Mouse (Mus musculus) liver, postnatal 0 days (tissue): Measurements from ENCODE around the gene Pakap. TPM values are rescaled to one million over a fixed set of nuclear protein-coding genes. Genes with fewer than 3 reads are reported as not detected.

Experiments used
- ATAC-seq: fragments of 200-750 bp; cut with Nextera tagmentation; 2 replicates; pipeline ENCODE4 v1.8.0; 2017; ENCODE audit warnings: mild to moderate bottlenecking, moderate library complexity
- DNase-seq: peaks from one replicate; pipeline ENCODE4 v3.0.0-alpha.2; 2016
- H3K27ac ChIP-seq: fragments of 300-500 bp; sonication (generic); 2 replicates; pipeline ENCODE4 v1.5.1; 2014; ENCODE audit warnings: antibody characterized with exemption, moderate library complexity, mild to moderate bottlenecking, low read depth
- H3K27me3 ChIP-seq: fragments of 300-500 bp; sonication (generic); 2 replicates; pipeline ENCODE4 v1.6.1; 2014; ENCODE audit warnings: low read length, control low read depth, mixed read lengths; ENCODE audit not compliant: insufficient read depth
- H3K36me3 ChIP-seq: fragments of 300-500 bp; sonication (generic); replicated peaks from 2 replicates; pipeline ENCODE4 v1.6.1; 2014; ENCODE audit warnings: mild to moderate bottlenecking, control low read depth, low read length, moderate library complexity, mixed read lengths; ENCODE audit not compliant: insufficient read depth
- H3K4me1 ChIP-seq: fragments of 300-500 bp; sonication (generic); 2 replicates; pipeline ENCODE4 v1.6.1; 2014; ENCODE audit warnings: antibody characterized with exemption, mild to moderate bottlenecking, control low read depth; ENCODE audit not compliant: insufficient read depth
- H3K4me2 ChIP-seq: fragments of 300-500 bp; sonication (generic); 2 replicates; pipeline ENCODE4 v1.6.1; 2014; ENCODE audit warnings: low read depth, mild to moderate bottlenecking, low read length, moderate library complexity, mixed read lengths
- H3K4me3 ChIP-seq: fragments of 300-500 bp; sonication (generic); 2 replicates; pipeline ENCODE4 v1.5.1; 2014; ENCODE audit warnings: low read depth, low read length
- H3K9ac ChIP-seq: fragments of 300-500 bp; sonication (generic); replicated peaks from 2 replicates; pipeline ENCODE4 v1.6.1; 2014; ENCODE audit warnings: mild to moderate bottlenecking, moderate library complexity
- H3K9me3 ChIP-seq: fragments of 300-500 bp; sonication (generic); 2 replicates; pipeline ENCODE4 v1.6.1; 2016; ENCODE audit warnings: mild to moderate bottlenecking, control low read depth, low read length, mixed read lengths
- CTCF ChIP-seq: sonication (generic); IDR thresholded peaks from 2 replicates; pipeline ENCODE4 v1.5.1; 2016; ENCODE audit warnings: antibody characterized with exemption, low read depth
- EP300 ChIP-seq: IDR thresholded peaks from 2 replicates; pipeline ENCODE4 v1.6.1; 2016; ENCODE audit warnings: antibody characterized with exemption, low read depth, mild to moderate bottlenecking
- WGBS: fragments of 180-500 bp; shearing (Covaris S2); extraction: QIAGEN DNeasy Blood & Tissue Kit; methylation state at CpG from one replicate; pipeline ENCODE4 v1.1.7; 2014; ENCODE audit not compliant: insufficient replicate concordance; 5-methylcytosine and 5-hydroxymethylcytosine counted together
- polyA plus RNA-seq: library from polyadenylated mRNA; unstranded; fragments of >200 nt; fragmentation: Nextera tagmentation; extraction: Ambion mirVana; gene quantifications from 2 replicates; pipeline ENCODE4 v1.2.1, GENCODE M21; 2015

Gene Pakap
- polyA plus RNA-seq, 1 experiment from 2014 or later, result 0.79 TPM

- TF ChIP-seq CTCF (0 out of 2 replicates have a peak, but pooled peaks have one; percentile 17), EP300 (no peak)
Observed at GRCm38 (mm10) chr4:57914193-57915190, 346.5 kb downstream of the Pakap start.

GRCm38 (mm10) chr4:57915216-57915965 is 347.4 kb downstream of the Pakap start:
- WGBS, result 27% methylated on average over 17 of the region's 17 CpGs

More at GRCm38 (mm10) chr4:57914193-57915190, 346.5 kb downstream of the Pakap start:
- H3K9me3 ChIP-seq, result no peaks in the 10 kb centered on the region
- DNase-seq, result no peak
- peaks cover 7% of the 10 kb centered on the region for H3K4me1 ChIP-seq
- H3K36me3 ChIP-seq, result no peaks in the 10 kb centered on the region
- WGBS, result 59% methylated on average over 9 of the region's 10 CpGs
- H3K9ac ChIP-seq, result no peak overlapping the region
- no peaks in the 10 kb centered on the region for H3K27me3 ChIP-seq
- 0 out of 2 replicates have a peak overlapping the region, but pooled peaks have one; percentile 38 for H3K4me3 ChIP-seq
- H3K4me2 ChIP-seq, result peak overlapping the region; percentile 60; the same call in 1 of the 2 replicates
- no peak overlapping the region for H3K27ac ChIP-seq
- ATAC-seq, result no peak

GRCm38 (mm10) chr4:57916201-57916661 is 348.3 kb downstream of the Pakap start, which contains the start of gene D630039A03Rik:
Gene D630039A03Rik, minus strand, starts transcription at chr4:57916297.
- peak; percentile 41 for DNase-seq
- H3K4me3 ChIP-seq, result peak within 1 kb of the TSS; percentile 38
- H3K4me1 ChIP-seq, result peaks cover 7% of the 10 kb centered on the region
- H3K9me3 ChIP-seq, result no peaks in the 10 kb centered on the region
- H3K9ac ChIP-seq, result 0 out of 2 replicates have a peak within 1 kb of the TSS, but pooled peaks have one; percentile 44
- 19% methylated on average over 9 of the region's 9 CpGs for WGBS
- H3K4me2 ChIP-seq, result peak within 1 kb of the TSS; percentile 60
- no peaks in the 10 kb centered on the region for H3K36me3 ChIP-seq
- TF ChIP-seq EP300 (no peak), CTCF (no peak)
- H3K27me3 ChIP-seq, result no peaks in the 10 kb centered on the region
- peak; percentile 43; the same call in 1 of the 2 replicates for ATAC-seq
- no peak within 1 kb of the TSS for H3K27ac ChIP-seq

More at GRCm38 (mm10) chr4:57915216-57915965, 347.4 kb downstream of the Pakap start:
- Histone ChIP-seq H3K4me2 (peak overlapping the region; percentile 60), H3K27ac (no peak overlapping the region), H3K4me1 (peaks cover 7% of the 10 kb centered on the region), H3K36me3 (no peaks in the 10 kb centered on the region), H3K4me3 (peak overlapping the region; percentile 38), H3K9ac (0 out of 2 replicates have a peak overlapping the region, but pooled peaks have one; percentile 44), H3K9me3 (no peaks in the 10 kb centered on the region), H3K27me3 (no peaks in the 10 kb centered on the region)
- ATAC-seq (no peak), DNase-seq (no peak)
- TF ChIP-seq CTCF, result no peak
- TF ChIP-seq EP300, result no peak

- 58% methylated on average over 4 of the region's 4 CpGs for WGBS
- Histone ChIP-seq H3K9me3 (no peaks in the 10 kb centered on the region), H3K27me3 (no peaks in the 10 kb centered on the region), H3K4me2 (peak overlapping the region; percentile 60), H3K36me3 (no peaks in the 10 kb centered on the region), H3K27ac (no peak overlapping the region), H3K4me3 (no peak overlapping the region), H3K4me1 (peaks cover 7% of the 10 kb centered on the region), H3K9ac (no peak overlapping the region)
- no peak for DNase-seq
- TF ChIP-seq EP300 (no peak), CTCF (no peak)
- no peak for ATAC-seq
Observed at GRCm38 (mm10) chr4:57916711-57917110, 348.7 kb downstream of the Pakap start.

GRCm38 (mm10) chr4:57919494-57920423 is 351.8 kb downstream of the Pakap start:
- Histone ChIP-seq H3K4me1 (peaks cover 7% of the 10 kb centered on the region), H3K27ac (no peak overlapping the region), H3K9me3 (no peaks in the 10 kb centered on the region), H3K27me3 (no peaks in the 10 kb centered on the region), H3K36me3 (no peaks in the 10 kb centered on the region), H3K9ac (no peak overlapping the region), H3K4me2 (no peak overlapping the region), H3K4me3 (no peak overlapping the region)
- TF ChIP-seq EP300 (no peak), CTCF (no peak)
- 27% methylated on average over 8 of the region's 8 CpGs for WGBS
- no peak for DNase-seq
- ATAC-seq, result peak; percentile 43
